Mouse (Mus musculus): ENCODE results near the gene Pole2.

Gene Pole2

GRCm38 (mm10) chr12:69210056-69210979 lies 17.7 kb downstream of the Pole2 start:
- DNase-seq (ENCODE audit: low spot score) = no peak

GRCm38 (mm10) chr12:69208520-69208919 lies 19.5 kb downstream of the Pole2 start:
- DNase-seq (ENCODE audit: low spot score) = peak; percentile 3

DNA sequence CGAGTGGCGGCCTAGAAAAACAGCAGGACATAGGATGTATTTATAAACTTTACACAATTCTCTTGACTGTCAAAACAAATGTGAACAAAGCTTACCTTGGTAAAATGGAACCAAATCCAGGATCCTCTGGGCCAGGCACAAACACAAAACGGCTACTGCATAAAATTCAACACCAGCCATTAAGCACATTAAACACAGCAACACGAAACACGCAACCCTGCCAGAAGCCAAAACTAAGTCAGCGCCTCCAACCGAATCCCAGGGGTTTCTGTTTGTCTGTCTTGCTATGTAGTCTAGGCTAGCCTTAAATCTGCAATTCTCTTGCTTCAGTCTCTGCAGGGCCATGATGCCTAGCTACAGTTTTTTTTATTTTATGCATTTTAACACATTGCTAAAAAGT lies 20.1 kb downstream of the Pole2 start:
- DNase-seq (ENCODE audit: low spot score) = peak; percentile 6

GRCm38 (mm10) chr12:69207396-69207795 lies 20.6 kb downstream of the Pole2 start:
- DNase-seq (ENCODE audit: low spot score) = peak; percentile 25

- peak; percentile 38 for DNase-seq (ENCODE audit: low spot score)
These were observed 23.8 kb downstream of the Pole2 start, which contains the start of gene Gm49384 for GRCm38 (mm10) chr12:69204052-69204833. TSS of gene Gm49384 (minus strand) at chr12:69204267.

GRCm38 (mm10) chr12:69198985-69199384 lies 29.0 kb downstream of the Pole2 start:
- no peak for DNase-seq (ENCODE audit: low spot score)

GRCm38 (mm10) chr12:69198164-69198535 lies 29.8 kb downstream of the Pole2 start, which contains the start of gene Dnaaf2:
TSS of gene Dnaaf2 (minus strand) at chr12:69198429.
- peak; percentile 88 for DNase-seq (ENCODE audit: low spot score)

- DNase-seq (ENCODE audit: low spot score) = peak; percentile 79
These were observed 30.4 kb downstream of the Pole2 start for GRCm38 (mm10) chr12:69197378-69198163.

DNA sequence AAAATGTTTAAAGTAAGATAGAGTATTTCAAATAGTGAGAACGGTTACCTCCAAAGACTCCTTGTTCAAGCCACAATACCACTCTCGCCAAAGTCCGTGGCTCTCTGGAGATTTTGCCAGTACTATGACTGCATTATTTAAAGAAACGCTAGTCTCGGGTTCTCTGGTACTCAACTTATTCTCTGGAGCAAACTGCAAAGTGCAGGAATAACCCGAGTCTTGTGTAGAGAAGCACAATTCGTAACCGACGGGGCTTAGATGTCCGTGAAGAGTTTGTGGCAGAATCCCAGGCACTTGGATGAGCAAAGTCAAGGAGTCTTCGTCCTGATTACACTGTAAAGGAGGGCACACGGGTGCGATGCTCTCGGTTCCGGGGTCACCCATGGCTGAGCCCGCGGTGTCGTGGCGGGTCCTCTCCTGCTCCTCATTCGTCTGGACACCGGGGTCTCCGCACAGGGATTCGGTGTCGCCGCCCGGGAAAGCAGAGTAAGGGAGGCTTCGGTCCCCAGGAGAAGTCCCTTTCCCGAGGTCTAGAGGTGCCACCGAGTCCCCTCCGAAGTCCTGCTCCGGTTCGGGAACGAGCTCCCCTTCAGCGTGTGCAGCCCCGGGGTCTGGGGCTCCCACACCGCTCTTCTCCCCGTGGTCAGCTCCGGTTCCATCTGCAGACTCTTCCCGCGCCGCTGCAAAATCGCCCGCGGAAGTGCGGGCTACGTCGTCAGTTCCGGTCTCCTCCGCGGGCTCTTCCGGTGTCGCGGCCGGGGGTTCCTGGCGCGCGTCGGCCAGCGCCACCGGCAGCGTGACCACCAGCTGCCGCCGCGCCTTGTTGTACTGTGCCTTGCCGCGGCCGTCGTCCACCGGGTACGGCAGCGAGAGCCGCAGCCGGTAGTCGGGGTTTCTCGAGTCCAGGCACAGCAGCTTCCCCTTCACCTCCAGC lies 31.3 kb downstream of the Pole2 start, which contains the start of gene Gm49383:
Gene Gm49383, minus strand, starts transcription at position 661 of the 934 bp plus-strand sequence.
- peak; percentile 75 for DNase-seq (ENCODE audit: low spot score)

DNA sequence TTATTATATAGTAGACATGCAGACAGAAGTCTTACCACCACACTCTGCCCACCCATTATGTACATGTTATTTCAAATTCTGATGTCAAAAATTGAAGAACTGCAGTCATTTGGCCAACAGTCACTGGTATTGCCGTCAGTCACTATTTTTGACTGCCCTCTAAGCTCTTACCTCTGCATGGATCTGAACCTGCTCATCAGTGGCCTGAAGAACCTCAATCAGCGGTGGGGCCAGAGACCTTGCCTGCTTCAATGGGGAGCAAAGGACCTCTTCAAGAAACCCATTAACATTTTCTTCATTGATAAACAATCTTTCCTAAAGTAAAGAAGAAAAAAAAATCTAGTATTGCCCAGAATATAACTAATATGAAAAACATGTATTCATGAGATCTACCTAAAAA lies 35.4 kb downstream of the Pole2 start:
- DNase-seq (ENCODE audit: low spot score) = no peak

DNA sequence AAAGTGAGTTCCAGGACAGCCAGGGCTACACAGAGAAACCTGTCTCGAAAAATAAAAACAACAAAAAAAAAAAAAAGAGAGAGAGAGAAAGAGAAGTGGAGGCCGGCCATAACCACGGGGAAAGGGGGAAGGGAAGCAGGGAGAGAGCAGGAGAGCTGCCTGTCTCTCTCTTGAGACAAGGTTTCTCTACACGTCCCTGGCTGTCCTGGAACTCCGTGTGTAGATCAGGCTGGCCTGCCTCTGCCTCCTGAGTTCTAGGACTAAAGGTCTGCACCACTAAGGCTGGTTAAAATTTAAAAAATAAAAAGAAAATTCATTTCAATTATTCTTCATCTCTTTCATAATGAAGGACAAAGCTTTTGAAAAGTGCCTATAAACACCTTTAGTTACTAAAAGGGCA lies 36.6 kb downstream of the Pole2 start:
- DNase-seq (ENCODE audit: low spot score) = no peak

GRCm38 (mm10) chr12:69190522-69190921 lies 37.5 kb downstream of the Pole2 start:
- DNase-seq (ENCODE audit: low spot score) = no peak

DNA sequence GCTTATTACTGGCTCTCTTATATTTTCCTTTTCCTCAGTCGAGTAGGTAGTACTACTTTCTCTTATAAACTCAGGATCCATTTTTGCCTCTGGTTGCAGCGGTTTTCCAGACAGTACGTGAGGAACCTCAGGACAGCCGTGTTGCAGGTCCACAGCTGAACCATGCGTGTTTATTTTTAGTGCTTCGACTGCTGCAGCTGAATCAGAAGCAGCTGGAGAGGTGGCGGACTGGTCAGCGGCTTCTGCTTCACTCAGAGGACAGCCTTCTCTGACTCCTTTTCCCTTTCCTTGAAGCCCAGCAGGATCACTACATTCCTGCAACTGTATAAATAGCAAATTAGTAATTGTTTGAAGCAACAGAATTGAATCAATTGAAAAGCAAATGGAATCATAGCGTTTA lies 37.9 kb downstream of the Pole2 start:
- no peak for DNase-seq (ENCODE audit: low spot score)

- DNase-seq (ENCODE audit: low spot score) = no peak
These were observed 41.1 kb downstream of the Pole2 start for GRCm38 (mm10) chr12:69186811-69187471.

GRCm38 (mm10) chr12:69185371-69185770 lies 42.6 kb downstream of the Pole2 start:
- DNase-seq (ENCODE audit: low spot score) = no peak

GRCm38 (mm10) chr12:69184342-69185295 lies 43.4 kb downstream of the Pole2 start:
- DNase-seq (ENCODE audit: low spot score) = peak; percentile 74

DNA sequence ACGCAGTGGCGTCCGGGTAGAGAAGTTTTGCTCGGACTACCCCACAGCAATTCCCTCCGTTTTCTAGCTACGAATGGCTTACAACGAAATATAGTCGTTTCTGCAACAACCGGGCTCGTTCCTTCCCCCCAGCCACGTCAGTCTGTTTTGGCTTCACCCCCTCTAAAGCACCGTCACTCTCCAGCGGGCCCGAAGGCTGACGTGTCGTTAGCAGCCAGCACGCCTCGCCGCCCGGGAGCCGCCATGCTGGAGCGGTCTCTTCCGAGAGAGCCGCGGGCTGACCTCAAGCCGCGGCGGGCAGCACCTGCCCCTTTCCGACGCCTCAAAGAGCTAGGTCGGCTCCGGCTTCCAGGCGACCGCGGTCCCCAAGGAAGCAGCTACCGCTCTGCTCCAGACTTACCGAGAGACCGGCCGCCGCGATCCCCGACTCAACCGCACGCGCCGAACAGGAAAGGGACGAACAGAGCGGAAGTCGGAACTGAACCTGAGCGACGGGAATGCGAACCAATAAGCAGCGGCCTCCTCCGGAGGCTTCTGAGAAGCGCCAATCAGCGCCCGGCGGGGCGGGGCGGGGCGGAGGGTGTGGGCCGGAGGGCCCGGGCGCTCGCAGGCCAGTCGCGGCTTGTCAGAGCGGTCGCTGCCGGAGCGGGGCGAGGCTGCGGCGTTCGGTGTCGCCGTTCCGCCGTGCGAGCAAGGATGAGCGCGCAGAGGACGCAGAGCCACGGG lies 44.2 kb downstream of the Pole2 start, which contains the start of the genes Rpl36al and Mgat2:
Gene Rpl36al, minus strand, starts transcription at position 501 of the 726 bp plus-strand sequence.
Gene Mgat2, plus strand, starts transcription at position 575 of the 726 bp plus-strand sequence.
- peak; percentile 100 for DNase-seq (ENCODE audit: low spot score)

GRCm38 (mm10) chr12:69181800-69182199 lies 46.2 kb downstream of the Pole2 start:
- DNase-seq (ENCODE audit: low spot score) = no peak

Measured in testis, postnatal 10 days (tissue).